9 mouse cellular contexts compared by ENCODE assay signal in the genomic region with DNA sequence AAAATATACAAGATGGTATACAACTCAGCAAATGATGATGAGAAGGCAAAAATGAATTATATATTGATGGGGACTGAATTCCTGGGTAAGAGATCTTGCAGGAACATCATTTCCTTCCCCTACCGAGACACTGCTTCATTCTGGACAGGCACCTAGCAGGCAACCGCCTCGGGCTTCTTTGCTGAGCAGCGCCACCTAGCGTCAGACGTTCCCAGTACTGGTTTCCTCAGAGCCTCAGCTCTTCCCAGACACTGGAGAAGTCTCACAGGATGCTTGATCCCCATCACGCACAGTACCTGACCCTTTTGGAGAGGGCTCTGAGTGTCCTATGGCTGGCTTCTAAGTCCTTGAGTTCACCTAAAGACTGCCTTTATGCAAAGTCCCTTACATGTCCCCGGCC.
DNase-seq lines count a peak whose midpoint lies in the region; ATAC-seq lines count a peak whose summit lies in the region.
"Had no signal": no experiment of that assay in that cellular context is flagged by ENCODE, and none has a peak within 500 bp of the region (broad histone marks: within the 10 kb centered on the region; RNA-seq: fewer than 3 reads in every experiment).

No protein-coding gene starts in this region.

- H3K27ac ChIP-seq in intestine, embryonic 15.5 days = no peak overlapping the region
- H3K27ac ChIP-seq in midbrain, embryonic 11.5 days (ENCODE audit: low read depth, low read length) = no peak overlapping the region
- H3K27ac ChIP-seq: limb, embryonic 12.5 days had no signal

- no peaks in the 10 kb centered on the region for H3K4me1 ChIP-seq in intestine, embryonic 15.5 days (replicated peaks)
- no peaks in the 10 kb centered on the region for H3K4me1 ChIP-seq in midbrain, embryonic 11.5 days (ENCODE audit: control insufficient read depth, insufficient read depth, low read length)

- 16% methylated on average over 8 of the region's 8 CpGs for WGBS in intestine, embryonic 15.5 days
- WGBS in midbrain, embryonic 11.5 days = 15% methylated on average over 8 of the region's 8 CpGs

- peak; percentile 76 for DNase-seq in adrenal gland, adult 2 months
- DNase-seq in cerebellum, postnatal 36 days = peak; percentile 74 to 77
- DNase-seq in gastrocnemius, adult 8-10 months (ENCODE audit: low spot score in 2 of 2) = peak; percentile 24 to 43
- DNase-seq in left cerebral cortex, adult 8-10 months (ENCODE audit: low spot score in 2 of 2) = peak; percentile 56 to 79
- DNase-seq in midbrain, embryonic 11.5 days (ENCODE audit: low spot score, missing footprints) = peak; percentile 98
- peak; percentile 76 to 79 for DNase-seq in right cerebral cortex, postnatal 36 days (ENCODE audit: low spot score in 2 of 2)
- no peak for DNase-seq in MN1 (ENCODE audit: low spot score)

- H3K4me3 ChIP-seq in intestine, embryonic 15.5 days (replicated peaks) = no peak overlapping the region
- no peak overlapping the region for H3K4me3 ChIP-seq in midbrain, embryonic 11.5 days (ENCODE audit: low read depth, low read length)
- H3K4me3 ChIP-seq: limb, embryonic 12.5 days had no signal

- H3K9me3 ChIP-seq in intestine, embryonic 15.5 days = no peaks in the 10 kb centered on the region
- H3K9me3 ChIP-seq in midbrain, embryonic 11.5 days (ENCODE audit: control insufficient read depth, low read length) = no peaks in the 10 kb centered on the region
- H3K9me3 ChIP-seq: limb, embryonic 12.5 days had no signal

- no peaks in the 10 kb centered on the region for H3K36me3 ChIP-seq in intestine, embryonic 15.5 days
- no peaks in the 10 kb centered on the region for H3K36me3 ChIP-seq in midbrain, embryonic 11.5 days (ENCODE audit: control insufficient read depth, insufficient read depth, low read length)
- H3K36me3 ChIP-seq: limb, embryonic 12.5 days had no signal

- no peaks in the 10 kb centered on the region for H3K27me3 ChIP-seq in intestine, embryonic 15.5 days (replicated peaks)
- H3K27me3 ChIP-seq in midbrain, embryonic 11.5 days (ENCODE audit: control insufficient read depth, insufficient read depth, low read length) = no peaks in the 10 kb centered on the region

- no peak overlapping the region for H3K9ac ChIP-seq in intestine, embryonic 15.5 days
- H3K9ac ChIP-seq in midbrain, embryonic 11.5 days (ENCODE audit: low read length) = no peak overlapping the region
- H3K9ac ChIP-seq: limb, embryonic 12.5 days had no signal

- H3K4me2 ChIP-seq in intestine, embryonic 15.5 days (replicated peaks) = no peak overlapping the region
- no peak overlapping the region for H3K4me2 ChIP-seq in midbrain, embryonic 11.5 days
- H3K4me2 ChIP-seq: limb, embryonic 12.5 days had no signal

- ATAC-seq in intestine, embryonic 15.5 days = peak; percentile 68; the same call in 1 of the 2 replicates
- peak; percentile 74; the same call in 1 of the 2 replicates for ATAC-seq in midbrain, embryonic 11.5 days (ENCODE audit: low FRiP score)
